Mouse (Mus musculus) mesoderm, embryonic 11.5 days (tissue): ENCODE results near the gene Galr2.
"Not testable (repeated sequence)": the region's sequence is repeated elsewhere in the genome, so short reads cannot be mapped to it uniquely, and the experiment has no call there.

Source experiments
- DNase-seq: peaks from one replicate; pipeline ENCODE4 v3.0.0-alpha.2; 2012; ENCODE audit warnings: low read depth, low spot score

The Galr2 gene

DNA sequence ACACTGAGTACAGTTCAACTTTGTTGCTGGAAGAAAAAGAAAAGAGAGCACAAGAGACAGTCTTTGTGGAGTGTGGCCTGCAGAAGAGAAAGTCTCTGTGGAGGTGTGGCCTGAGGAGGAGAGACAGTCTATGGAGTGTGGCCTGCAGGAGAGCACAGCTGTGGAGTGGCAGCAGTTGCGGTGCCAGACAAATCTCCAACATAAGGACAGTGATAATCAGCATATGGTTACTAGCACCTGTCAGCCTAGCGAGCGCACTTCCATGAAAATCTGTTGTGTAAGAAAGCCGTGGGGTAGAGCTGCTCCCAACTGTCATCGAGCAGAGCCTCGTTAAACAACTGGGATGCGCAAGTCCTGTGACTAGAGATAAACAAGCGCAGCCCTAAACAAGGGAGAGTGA is 11.2 kb upstream of the Galr2 start:
- no peak for DNase-seq

DNA sequence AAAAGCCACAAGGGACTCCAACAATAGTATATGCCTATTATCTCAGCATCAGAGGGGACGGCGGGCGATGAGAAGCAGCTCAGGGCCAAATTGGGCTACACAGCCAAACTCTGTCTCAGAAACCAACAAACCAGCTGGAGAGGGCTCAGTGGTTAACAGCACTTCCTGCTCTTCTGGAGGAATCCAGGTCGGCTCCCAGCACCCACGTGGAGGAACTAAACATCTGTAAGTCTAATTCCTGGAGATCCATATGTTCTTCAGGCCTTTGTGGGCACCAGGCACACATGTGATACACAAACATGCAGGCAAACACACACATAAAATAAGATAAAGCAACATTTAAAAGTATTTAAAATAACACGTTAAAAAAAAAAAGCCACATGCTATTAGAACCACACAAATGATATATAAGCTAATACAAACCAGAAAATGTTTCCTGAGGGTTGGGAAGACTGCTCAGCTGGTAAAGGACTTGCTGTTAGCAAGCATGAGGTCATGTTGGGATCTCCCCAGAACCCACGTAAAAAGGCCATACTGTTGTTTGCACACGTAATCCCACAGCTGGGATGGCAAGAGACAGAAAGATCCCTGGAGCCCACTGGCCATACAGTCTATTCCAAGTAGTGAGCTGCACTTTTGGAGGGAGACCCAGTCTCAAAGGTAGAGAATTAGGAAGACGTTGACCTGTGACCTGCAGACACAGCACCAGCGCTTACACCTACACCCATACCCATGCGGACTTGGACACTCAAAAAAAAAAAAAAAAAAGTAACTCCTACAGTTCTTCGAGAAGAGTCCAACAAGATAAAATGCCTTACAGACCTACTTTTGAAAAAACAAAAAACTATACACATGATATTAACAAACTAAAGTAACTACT is 7.9 kb upstream of the Galr2 start:
- DNase-seq = no peak

DNA sequence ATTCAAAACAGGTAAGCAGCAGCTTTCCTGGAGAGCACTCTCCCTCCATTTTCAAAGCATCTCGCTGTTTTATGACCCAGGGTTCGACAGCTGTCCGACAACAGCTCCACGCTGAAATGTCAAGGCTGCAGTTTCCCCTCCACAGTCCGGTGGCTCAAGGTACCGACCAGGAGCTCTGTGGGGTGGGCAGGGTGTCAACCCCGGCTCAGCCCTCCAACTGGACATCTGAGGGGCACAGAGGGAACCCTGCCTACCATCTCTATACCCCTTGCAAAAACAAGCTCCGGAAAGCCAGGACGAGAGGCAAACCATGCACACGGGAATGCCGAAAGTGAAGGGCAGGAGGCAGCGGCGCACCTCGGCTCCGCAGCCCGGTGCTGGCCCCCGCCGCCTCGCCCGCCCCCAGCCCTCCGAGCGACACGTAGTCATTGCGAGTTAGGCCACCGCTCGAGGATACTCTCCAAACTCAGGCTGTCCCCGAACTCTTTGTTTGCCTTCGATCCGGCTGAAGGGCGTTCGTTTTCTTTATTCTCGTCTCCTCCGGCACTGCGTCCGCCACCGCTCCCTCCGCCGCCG is 7.2 kb upstream of the Galr2 start:
- DNase-seq = no peak

DNA sequence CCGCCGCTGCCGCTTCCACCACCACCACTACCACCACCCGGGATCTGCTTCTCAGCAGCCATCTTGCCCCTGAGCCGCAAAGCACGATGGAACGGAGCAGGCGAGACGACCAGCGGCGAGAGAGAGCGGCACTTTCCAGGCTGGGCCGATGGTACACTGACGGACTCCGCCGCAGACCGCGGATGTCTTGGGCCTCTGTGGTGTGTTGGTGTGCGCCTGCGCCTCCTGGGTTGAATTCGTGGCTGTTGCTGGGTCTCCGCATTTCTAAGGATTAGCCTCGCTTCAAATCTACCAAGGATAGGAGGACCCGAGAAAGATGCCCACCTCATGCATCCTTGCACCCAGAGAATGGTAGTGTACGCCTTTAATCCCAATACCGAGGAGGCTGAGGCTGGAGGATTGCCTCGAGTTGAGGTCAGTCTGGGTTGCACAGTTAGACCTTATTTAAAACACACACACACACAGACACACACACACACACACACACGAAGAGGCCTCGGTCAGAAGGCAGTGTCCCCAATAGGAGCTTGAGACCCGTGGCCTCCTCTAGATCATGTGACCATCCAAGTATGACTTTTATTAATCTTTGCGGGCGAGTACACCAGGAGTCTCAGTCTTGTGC is 6.6 kb upstream of the Galr2 start, which contains the start of gene Srp68:
TSS of gene Srp68 (minus strand) at position 173 of the 622 bp plus-strand sequence.
- peak; percentile 93 for DNase-seq

DNA sequence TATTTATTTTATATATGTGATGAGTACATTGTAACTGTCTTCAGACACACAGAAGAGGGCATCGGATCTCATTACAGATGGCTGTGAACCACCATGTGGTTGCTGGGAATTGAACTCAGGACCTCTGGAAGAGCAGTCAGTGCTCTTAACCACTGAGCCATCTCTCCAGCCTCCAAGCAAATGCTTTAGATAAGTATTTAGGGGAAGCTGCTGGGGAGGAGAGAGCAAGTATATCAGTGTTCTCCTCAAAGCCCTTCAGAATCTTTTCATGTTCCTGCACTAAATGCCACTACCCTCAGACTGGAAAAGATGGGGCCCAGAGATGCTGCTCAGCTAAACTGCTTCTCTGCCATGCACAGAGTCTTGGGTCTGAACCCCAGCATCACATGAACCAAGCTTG is 3.6 kb upstream of the Galr2 start:
- DNase-seq = not testable (repeated sequence)

DNA sequence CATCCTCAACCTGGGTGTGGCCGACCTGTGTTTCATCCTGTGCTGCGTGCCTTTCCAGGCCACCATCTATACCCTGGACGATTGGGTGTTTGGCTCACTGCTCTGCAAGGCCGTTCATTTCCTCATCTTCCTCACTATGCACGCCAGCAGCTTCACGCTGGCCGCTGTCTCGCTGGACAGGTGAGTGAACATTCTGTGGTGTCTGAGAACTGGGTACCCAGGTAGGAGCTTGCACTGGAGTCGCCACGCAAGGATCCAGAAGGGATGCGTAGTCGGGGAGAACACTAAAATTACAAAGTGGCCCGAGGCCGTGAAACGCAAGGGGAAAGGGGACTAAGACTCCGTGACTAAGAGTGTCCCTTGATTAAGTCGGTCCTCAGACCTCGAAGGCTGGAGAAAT is 932 bp downstream of the Galr2 start:
- no peak for DNase-seq

DNA sequence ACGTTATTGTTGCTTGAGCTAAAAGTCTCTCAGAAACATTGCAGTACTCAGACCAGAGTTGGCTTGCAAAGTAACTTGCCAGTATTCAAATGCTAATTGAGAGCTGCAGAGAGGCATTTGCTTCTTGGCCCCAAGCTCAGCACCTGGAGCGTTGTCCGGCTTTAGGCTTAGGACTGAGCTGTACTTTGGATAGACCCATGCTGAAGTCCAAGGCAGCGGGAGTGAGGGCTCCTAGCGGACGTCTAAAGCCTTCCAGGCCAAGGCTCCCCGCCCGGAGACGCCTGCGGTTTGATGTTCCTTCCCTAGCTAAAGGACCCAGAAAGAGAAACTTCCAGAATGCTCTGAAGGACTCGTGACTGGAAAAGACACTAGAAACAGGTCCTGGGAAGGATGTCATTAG is 1.4 kb downstream of the Galr2 start:
- DNase-seq = peak; percentile 30

DNA sequence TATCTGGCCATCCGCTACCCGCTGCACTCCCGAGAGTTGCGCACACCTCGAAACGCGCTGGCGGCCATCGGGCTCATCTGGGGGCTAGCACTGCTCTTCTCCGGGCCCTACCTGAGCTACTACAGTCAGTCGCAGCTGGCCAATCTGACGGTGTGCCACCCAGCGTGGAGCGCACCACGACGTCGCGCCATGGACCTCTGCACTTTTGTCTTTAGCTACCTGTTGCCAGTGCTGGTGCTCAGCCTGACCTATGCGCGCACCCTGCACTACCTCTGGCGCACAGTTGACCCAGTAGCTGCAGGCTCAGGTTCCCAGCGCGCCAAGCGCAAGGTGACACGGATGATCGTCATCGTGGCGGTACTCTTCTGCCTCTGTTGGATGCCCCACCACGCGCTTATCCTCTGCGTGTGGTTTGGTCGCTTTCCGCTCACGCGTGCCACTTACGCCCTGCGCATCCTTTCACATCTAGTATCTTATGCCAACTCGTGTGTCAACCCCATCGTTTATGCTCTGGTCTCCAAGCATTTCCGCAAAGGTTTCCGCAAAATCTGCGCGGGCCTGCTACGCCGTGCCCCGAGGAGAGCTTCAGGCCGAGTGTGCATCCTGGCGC is 2.3 kb downstream of the Galr2 start:
- no peak for DNase-seq

DNA sequence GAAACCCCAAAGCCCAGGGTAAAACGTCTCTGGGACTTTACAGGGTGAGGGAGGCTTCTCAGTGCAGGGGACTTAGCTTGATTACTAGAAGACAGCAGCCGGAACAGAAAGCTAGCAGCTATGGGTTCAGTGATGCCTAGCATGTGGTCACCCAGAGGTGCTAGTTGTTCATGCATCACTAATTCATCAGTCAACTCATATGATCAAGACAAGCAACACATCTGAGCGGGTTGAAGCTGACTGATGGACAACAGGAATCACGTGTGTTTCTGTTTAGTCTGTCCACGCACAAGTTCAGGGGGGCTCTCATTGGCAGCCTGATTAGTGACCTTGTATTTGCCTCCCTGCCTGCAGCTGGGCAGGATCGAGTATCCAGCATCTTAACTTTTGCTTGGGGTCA is 3.2 kb downstream of the Galr2 start:
- DNase-seq = no peak

DNA sequence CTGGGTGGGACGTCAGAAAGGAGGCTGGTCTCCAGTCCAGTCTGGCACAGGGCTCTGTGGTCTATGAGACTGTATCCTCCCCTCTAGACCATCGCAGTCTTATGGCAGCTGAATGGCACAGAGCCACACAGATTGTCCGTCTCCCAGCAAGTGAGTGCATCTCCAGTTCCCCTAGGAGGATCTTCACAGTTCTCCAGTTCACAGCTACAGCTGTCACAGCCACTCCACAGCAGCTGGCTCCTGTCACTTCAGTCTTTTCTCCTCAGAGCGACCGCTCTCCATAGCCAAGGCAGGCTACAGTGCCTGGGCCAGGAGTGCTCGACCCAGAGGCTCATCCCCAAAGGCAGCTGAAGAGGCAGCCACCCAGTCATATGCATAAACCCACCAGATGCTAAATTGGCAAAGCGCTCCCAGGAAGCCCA is 5.0 kb downstream of the Galr2 start:
- DNase-seq = no peak

DNA sequence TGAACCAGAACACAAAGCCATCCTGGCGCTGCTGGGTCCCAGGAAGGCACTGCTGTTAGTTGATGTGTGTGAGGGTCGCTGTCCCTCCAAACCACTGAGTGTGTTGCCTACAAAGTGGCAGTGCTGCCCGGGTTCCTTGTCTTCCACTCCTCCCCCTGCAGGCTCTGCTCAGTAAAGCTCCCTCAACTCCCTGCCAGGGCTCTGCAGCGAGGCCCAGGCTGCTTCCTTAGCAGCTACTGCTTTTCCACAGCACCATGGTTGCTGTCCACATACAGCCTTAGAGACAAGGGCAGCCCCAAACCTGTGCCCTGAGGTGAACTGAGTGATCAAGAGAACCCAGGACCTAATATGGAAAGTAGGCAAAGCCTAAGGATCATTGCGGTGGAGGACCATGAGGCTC is 6.6 kb downstream of the Galr2 start:
- DNase-seq = no peak

DNA sequence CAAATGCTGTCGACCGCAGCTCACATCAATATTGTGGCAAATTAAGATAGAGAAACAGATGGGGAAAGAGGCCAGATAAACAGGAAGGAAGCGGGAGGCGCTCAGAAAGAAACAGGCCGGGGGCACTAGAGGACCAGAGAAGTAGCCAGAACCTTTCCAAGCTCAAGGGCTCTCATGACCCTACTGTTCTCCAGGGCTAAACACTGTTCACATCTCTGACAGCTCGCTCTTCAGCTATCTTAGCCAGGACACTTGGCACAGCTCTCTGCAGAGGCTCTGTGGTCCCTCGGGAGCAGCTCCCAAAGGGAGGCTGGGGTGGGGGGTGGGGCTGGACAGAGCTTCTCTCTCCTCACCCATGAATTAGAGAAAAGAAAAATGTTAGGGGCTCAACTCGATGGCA is 9.8 kb downstream of the Galr2 start:
- DNase-seq = no peak

DNA sequence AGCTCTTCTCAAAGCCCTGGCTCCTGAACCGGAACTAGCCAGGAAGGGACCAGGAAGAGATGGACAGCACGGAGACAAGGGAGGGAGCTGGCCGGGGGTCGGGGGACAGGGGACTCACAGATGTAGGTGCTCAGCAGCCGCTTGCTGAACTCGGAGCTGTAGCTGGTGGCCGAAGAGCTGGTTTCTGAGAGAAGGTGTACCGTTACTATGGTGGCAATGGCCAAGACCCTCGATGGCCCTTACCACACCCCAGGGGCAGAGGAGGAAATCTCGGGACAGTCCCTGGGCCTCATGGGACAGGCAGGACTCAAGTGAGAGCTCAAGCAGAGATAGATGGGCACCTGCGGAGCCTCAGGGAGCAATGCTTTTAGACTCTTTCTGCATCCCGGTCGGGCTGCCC is 11.7 kb downstream of the Galr2 start:
- DNase-seq = no peak

DNA sequence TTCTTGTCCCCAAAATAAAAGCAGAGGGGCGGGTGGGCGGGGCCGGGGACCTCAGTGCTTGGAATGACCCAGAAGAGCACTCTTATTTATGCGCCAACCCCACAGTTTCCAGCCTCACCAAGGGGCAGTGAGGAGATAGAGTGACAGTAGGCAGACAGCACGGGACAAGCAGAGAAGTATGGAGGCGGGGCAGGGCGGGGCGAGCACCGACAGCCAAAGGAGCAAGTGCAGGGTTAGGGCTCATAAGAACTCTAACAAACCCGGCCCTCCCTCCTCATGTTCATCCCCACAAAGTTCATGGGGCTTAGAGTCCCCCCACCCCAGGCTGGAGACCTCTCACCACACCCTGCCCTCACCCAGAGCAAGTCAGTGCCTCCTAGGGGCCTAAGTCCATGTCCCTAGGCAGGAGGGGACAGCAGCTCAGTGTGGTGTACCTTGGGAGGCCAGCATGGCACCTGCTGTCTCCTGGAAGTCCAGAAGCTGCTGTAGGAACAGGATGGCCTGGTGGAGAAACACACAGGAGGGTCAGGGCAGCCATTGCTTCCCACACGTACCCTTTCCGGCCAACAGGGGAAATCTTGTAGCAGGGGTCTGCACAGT is 12.9 kb downstream of the Galr2 start:
- DNase-seq = no peak

DNA sequence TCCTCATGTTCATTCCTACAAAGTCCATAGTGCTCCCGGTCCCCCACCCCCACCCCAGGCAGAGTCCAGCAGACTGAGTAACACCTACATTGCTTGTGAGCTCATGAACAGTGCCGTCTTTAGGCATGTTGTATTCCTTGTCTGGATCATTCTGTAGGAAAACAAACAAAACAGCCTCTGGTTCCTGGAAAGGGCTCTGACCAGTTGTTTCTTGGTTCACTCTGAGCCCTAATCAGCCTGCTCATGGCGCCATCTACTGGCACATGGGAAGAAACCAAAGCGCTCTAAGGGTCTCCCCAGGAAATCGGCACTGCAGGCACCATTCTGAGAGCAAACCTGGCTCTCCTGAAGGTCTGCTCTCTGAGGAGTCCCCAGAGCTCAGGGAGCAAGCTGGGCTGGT is 13.6 kb downstream of the Galr2 start:
- DNase-seq = peak; percentile 77

DNA sequence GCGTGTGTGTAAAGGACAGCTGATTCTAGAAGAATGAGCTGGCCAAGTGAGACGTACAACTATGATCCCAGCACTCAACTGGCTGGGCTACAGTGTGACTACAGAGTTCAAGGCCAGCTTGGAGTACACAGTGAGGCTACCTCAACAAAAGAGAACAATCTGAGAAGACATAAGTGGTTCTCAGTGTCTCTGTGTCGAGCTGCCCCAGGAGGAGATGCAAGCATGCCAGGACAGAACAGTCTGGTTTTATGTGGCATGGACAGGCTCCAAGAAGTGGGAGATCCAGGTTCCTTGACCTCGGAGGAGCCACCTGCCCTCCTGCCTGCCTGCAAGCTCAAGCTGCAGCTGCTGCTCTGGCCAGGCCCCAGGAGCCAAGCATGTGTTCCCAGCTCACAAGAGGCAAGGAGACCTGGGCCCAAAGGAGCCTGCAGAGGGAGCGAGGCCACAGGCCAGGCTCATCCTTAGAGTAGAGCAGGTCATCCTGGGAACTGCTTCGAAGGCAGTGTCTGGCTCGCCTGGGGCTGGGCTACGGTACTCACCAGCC is 15.5 kb downstream of the Galr2 start:
- no peak for DNase-seq

DNA sequence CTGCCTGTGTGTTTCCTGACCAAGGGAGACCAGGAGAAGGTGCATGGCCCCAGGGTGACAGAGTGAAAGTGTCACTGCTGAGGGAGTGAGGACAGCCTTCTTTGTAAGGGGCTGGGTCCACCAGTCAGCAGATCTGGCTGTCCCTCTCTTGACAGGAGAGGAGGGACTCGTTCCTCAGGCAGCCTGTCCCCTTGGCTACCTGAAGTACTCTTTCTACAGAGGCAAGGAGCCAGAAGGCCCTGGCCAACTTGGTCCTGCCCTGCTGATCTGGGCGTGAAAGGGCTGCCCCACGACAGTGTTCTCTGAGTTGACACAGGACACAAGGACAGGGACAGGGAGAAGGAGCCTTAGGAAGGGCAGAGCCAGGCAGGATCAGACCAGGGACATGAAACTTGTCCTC is 16.3 kb downstream of the Galr2 start:
- DNase-seq = no peak

DNA sequence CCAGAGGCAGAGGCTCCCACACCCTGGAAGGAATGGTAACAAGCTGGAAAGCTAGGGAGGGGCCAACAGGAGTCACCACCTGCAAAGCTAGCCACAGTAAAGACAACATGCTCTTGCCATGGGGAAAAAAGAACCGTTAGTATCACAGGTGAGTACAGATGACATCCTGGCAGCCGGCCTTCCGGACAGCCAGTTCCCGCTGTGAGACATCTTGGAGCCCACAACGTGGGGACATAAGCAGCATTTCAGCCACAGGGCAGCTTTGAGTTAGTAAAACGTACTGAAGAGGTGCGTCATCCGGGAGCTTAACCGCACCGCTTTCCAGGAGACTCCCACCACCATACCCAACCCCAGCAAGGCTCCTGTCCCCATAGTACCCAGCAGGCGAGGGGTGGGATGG is 17.5 kb downstream of the Galr2 start:
- no peak for DNase-seq

DNA sequence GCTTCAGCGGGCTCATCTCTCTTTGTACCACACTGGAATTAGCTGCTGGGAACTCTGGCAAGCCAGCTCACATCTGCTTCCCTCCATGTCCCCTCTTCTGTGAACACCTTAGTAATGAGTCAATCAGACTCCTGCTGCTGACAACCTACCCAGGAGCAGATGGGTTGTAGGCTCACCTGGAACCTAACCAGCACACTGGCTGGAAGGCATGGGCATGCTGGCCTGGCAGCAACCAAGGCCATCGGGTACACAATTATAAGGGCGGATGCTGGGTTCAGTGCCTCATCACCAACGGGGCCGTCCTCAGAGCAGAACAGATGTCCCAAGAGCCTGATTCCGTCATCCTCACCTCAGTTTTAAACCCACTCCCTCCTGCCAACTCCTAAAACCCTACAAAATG is 17.9 kb downstream of the Galr2 start:
- DNase-seq = no peak

DNA sequence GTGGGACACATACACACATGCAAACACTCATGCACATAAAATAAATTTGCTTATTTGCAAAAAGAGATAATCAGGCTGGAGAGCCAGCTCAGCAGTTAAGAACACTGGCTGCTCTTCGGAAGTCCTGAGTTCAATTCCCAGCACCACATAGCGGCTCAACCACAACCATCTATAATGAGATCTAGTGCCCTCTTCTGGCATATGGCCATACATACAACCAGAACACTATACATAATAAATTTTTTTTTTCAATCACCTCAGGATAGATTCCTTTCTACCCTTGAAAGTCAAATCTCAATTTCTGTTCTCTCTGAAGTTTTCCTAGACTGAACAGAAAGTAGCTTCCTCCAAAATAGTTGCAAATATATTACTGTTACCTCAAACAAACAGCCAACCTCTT is 24.7 kb downstream of the Galr2 start:
- no peak for DNase-seq

DNA sequence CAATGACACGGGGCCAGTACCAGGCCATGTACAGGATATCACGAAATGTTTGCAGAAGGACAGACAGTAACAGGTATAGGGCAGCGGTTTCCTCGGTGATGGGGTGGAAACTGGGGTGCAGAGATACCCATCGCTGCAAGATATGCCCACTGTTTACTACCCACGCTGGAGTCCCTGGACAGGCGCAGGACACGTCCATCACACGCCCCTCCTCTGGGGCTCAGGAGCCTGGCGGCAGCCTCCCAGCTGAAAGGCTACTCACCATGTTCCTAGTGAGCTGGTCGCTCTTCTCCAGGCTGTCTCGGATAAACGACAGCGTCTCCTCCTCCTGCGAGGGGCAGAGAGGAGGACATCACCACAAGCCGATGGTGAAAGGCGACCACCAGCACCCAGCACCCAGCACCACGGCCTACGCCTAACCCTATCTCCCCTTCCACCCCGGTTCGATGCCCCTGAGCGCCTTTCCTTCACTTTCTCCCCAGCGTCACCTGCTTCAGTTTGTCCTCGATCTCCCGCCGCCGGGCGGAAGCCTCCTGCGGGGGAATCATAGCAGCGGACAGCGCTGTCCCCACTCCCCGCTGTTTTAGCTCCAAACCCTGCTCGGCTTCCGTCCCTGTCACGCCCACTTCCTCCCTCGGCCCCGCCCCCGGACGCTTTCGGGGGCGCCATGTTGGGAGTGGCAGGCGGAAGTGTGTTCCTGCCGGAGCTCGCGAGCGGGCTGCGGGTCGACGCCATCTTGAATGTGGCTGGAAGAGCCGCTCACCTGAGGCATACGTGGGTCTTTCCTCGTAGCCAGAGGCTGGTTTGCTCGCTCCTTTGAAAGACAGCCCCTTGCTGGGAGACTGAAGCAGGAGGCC is 25.6 kb downstream of the Galr2 start:
- peak; percentile 95 for DNase-seq
